Mouse (Mus musculus): Measurements from ENCODE around the gene Ick. TPM values are rescaled to one million over a fixed set of nuclear protein-coding genes. Genes with fewer than 3 reads are reported as not detected.

Ick gene
- polyA plus RNA-seq, 1 experiment from 2014 or later, result 25.3 TPM

DNA sequence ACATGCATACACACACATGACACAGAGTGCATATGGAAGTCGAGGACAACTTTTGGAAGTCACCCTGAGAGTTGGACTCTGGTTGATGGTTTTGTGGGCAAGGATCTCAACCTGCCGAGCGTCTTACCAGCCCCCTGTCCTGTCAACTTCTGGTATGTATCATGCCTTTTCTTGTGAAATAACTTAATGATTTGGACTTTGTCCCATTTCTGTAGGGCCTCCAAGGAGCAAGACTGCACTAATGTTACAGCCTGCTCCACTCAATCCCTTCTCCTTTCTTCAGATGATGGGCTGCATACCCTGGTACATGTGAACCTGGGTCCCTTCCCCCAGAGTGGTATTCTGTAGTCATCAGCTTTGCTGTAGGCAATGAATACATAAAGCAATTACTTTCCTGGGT is 101.1 kb downstream of the Ick start:
- Histone ChIP-seq H3K4me1 (ENCODE audit: control insufficient read depth, insufficient read depth, low read length) (peaks cover 6% of the 10 kb centered on the region), H3K27me3 (ENCODE audit: control insufficient read depth, insufficient read depth, low read length) (no peaks in the 10 kb centered on the region), H3K4me2 (ENCODE audit: low read depth, low read length) (no peak overlapping the region), H3K27ac (ENCODE audit: low read length) (no peak overlapping the region), H3K9me3 (replicated peaks; ENCODE audit: control insufficient read depth, low read length) (no peaks in the 10 kb centered on the region), H3K4me3 (replicated peaks; ENCODE audit: low read length) (no peak overlapping the region), H3K9ac (ENCODE audit: low read length) (no peak overlapping the region), H3K36me3 (ENCODE audit: control insufficient read depth, insufficient read depth, low read length) (no peaks in the 10 kb centered on the region)
- ATAC-seq (ENCODE audit: insufficient read depth, low FRiP score), result no peak
- WGBS, result 83% methylated on average over 3 of the region's 3 CpGs

DNA sequence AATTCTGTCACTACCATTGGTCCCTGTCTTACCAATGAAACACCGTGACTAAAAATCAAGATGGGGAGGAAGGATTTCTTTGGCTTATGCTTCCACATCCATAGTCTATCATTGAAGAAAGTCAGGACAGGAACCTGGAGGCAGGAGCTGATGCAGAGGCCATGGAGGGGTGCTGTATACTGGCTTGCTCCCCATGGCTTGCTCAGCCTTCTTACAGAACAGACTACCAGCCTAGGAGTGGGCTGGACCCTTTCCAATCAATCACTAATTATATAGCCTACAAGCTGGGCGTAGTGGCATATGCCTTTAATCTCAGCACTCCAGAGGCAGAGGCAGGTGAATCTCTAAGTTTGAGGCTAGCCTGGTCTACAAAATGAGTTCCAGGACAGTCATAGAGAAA is 101.8 kb downstream of the Ick start:
- H3K9ac ChIP-seq (ENCODE audit: low read length), result no peak overlapping the region
- ATAC-seq (ENCODE audit: insufficient read depth, low FRiP score), result no peak
- H3K27me3 ChIP-seq (ENCODE audit: control insufficient read depth, insufficient read depth, low read length), result no peaks in the 10 kb centered on the region
- peaks cover 6% of the 10 kb centered on the region for H3K4me1 ChIP-seq (ENCODE audit: control insufficient read depth, insufficient read depth, low read length)
- 94% methylated on average over 2 of the region's 2 CpGs for WGBS
- H3K27ac ChIP-seq (ENCODE audit: low read length), result peak overlapping the region; percentile 90; the same call in 1 of the 2 replicates
- H3K4me2 ChIP-seq (ENCODE audit: low read depth, low read length), result no peak overlapping the region
- no peaks in the 10 kb centered on the region; the same call in 1 of the 2 replicates for H3K9me3 ChIP-seq (replicated peaks; ENCODE audit: control insufficient read depth, low read length)
- H3K4me3 ChIP-seq (replicated peaks; ENCODE audit: low read length), result no peak overlapping the region
- no peaks in the 10 kb centered on the region for H3K36me3 ChIP-seq (ENCODE audit: control insufficient read depth, insufficient read depth, low read length)

GRCm38 (mm10) chr9:78211521-78211920 is 102.5 kb downstream of the Ick start:
- H3K27ac ChIP-seq (ENCODE audit: low read length), result peak overlapping the region; percentile 90

GRCm38 (mm10) chr9:78212341-78213049 is 103.5 kb downstream of the Ick start:
- Histone ChIP-seq H3K36me3 (ENCODE audit: control insufficient read depth, insufficient read depth, low read length) (no peaks in the 10 kb centered on the region), H3K27ac (ENCODE audit: low read length) (peak overlapping the region; percentile 90), H3K27me3 (ENCODE audit: control insufficient read depth, insufficient read depth, low read length) (no peaks in the 10 kb centered on the region), H3K4me2 (ENCODE audit: low read depth, low read length) (no peak overlapping the region), H3K4me1 (ENCODE audit: control insufficient read depth, insufficient read depth, low read length) (peaks cover 6% of the 10 kb centered on the region), H3K9ac (ENCODE audit: low read length) (no peak overlapping the region), H3K4me3 (replicated peaks; ENCODE audit: low read length) (no peak overlapping the region), H3K9me3 (replicated peaks; ENCODE audit: control insufficient read depth, low read length) (no peaks in the 10 kb centered on the region; the same call in 1 of the 2 replicates)
- ATAC-seq (ENCODE audit: insufficient read depth, low FRiP score), result peak; percentile 92
- 49% methylated on average over 7 of the region's 7 CpGs for WGBS

More at GRCm38 (mm10) chr9:78211521-78211920, 102.5 kb downstream of the Ick start:
- Histone ChIP-seq H3K9ac (ENCODE audit: low read length) (no peak overlapping the region), H3K4me3 (replicated peaks; ENCODE audit: low read length) (no peak overlapping the region), H3K27me3 (ENCODE audit: control insufficient read depth, insufficient read depth, low read length) (no peaks in the 10 kb centered on the region), H3K4me2 (ENCODE audit: low read depth, low read length) (no peak overlapping the region), H3K9me3 (replicated peaks; ENCODE audit: control insufficient read depth, low read length) (no peaks in the 10 kb centered on the region; the same call in 1 of the 2 replicates), H3K36me3 (ENCODE audit: control insufficient read depth, insufficient read depth, low read length) (no peaks in the 10 kb centered on the region), H3K4me1 (ENCODE audit: control insufficient read depth, insufficient read depth, low read length) (peaks cover 6% of the 10 kb centered on the region)
- ATAC-seq (ENCODE audit: insufficient read depth, low FRiP score), result no peak
- WGBS, result 85% methylated on average over 3 of the region's 3 CpGs

DNA sequence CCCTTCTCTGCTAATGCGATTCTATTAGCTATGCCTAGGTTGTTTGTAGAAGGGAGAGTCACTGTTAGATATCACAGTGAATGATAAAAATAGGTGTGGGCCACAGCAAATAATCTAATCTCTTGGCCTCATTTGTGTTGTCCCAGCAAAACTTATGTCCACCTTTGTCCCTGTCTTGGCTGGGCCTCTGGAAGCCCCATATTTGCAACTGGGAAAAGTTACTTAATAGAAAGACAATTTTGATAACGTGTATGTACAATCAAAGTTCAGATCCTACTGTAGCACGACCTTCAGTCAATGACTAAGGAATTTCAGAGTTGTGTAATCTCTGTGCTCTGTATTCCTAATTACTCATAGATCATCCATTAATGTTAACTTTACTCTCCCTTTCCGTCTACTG is 108.1 kb downstream of the Ick start:
- peak; percentile 78 for ATAC-seq (ENCODE audit: insufficient read depth, low FRiP score)
- 47% methylated on average over 4 of the region's 4 CpGs for WGBS
- Histone ChIP-seq H3K36me3 (ENCODE audit: control insufficient read depth, insufficient read depth, low read length) (no peaks in the 10 kb centered on the region), H3K4me1 (ENCODE audit: control insufficient read depth, insufficient read depth, low read length) (peaks cover 6% of the 10 kb centered on the region), H3K27ac (ENCODE audit: low read length) (peak overlapping the region; percentile 68), H3K4me3 (replicated peaks; ENCODE audit: low read length) (no peak overlapping the region), H3K27me3 (ENCODE audit: control insufficient read depth, insufficient read depth, low read length) (no peaks in the 10 kb centered on the region), H3K9ac (ENCODE audit: low read length) (no peak overlapping the region), H3K9me3 (replicated peaks; ENCODE audit: control insufficient read depth, low read length) (no peaks in the 10 kb centered on the region; the same call in 1 of the 2 replicates), H3K4me2 (ENCODE audit: low read depth, low read length) (no peak overlapping the region)

Other genes with a start within 250 kb of the Ick start
- gene Elovl5, start 191.8 kb upstream of the Ick start, polyA plus RNA-seq (2015; fragmentation: Nextera tagmentation; extraction: Ambion mirVana), result 66.8 and 67.6 TPM in 2 replicates
- not detected in 2 replicates for gene Gcm1, start 57.3 kb upstream of the Ick start, polyA plus RNA-seq (2015; fragmentation: Nextera tagmentation; extraction: Ambion mirVana)
- 35.7 and 36.2 TPM in 2 replicates for gene Fbxo9, start 127 bp upstream of the Ick start, polyA plus RNA-seq (2015; fragmentation: Nextera tagmentation; extraction: Ambion mirVana)
- 784 and 968 TPM in 2 replicates for gene Gsta4, start 73.6 kb downstream of the Ick start, polyA plus RNA-seq (2015; fragmentation: Nextera tagmentation; extraction: Ambion mirVana)
- gene Gsta1, start 121.5 kb downstream of the Ick start, polyA plus RNA-seq (2015; fragmentation: Nextera tagmentation; extraction: Ambion mirVana), result 109 and 152 TPM in 2 replicates
- gene Gm3776, start 147.9 kb downstream of the Ick start, polyA plus RNA-seq (2015; fragmentation: Nextera tagmentation; extraction: Ambion mirVana), result 87.2 and 133 TPM in 2 replicates
- 0.36 and 0.65 TPM in 2 replicates for gene Gm10639, start 180.7 kb downstream of the Ick start, polyA plus RNA-seq (2015; fragmentation: Nextera tagmentation; extraction: Ambion mirVana)
- gene Omt2a, start 205.6 kb downstream of the Ick start, polyA plus RNA-seq (2015; fragmentation: Nextera tagmentation; extraction: Ambion mirVana), result not detected in 2 replicates
- gene Omt2b, start 218.4 kb downstream of the Ick start, polyA plus RNA-seq (2015; fragmentation: Nextera tagmentation; extraction: Ambion mirVana), result not detected in 2 replicates
- gene Gsta2, start 246.6 kb downstream of the Ick start, polyA plus RNA-seq (2015; fragmentation: Nextera tagmentation; extraction: Ambion mirVana), result 31.3 and 32.1 TPM in 2 replicates